Mouse (Mus musculus) liver, embryonic 12.5 days (tissue): ENCODE data around the gene Senp3. TPM values are rescaled to one million over a fixed set of nuclear protein-coding genes. Genes with fewer than 3 reads are reported as not detected.
A peak's percentile ranks its signal among the peaks of the same experiment; 100 is the strongest.
"Not testable (repeated sequence)": the region's sequence is repeated elsewhere in the genome, so short reads cannot be mapped to it uniquely, and the experiment has no call there.

Experiments used
- ATAC-seq: fragments of 200-750 bp; cut with Nextera tagmentation; 2 replicates; pipeline ENCODE4 v1.8.0; 2017; ENCODE audit warnings: moderate number of reproducible peaks, mild to moderate bottlenecking, moderate library complexity
- H3K27ac ChIP-seq: fragments of 300-500 bp; sonication (generic); 2 replicates; pipeline ENCODE4 v1.5.1; 2016; ENCODE audit warnings: mild to moderate bottlenecking
- H3K27me3 ChIP-seq: fragments of 300-500 bp; sonication (generic); replicated peaks from 2 replicates; pipeline ENCODE4 v1.6.1; 2016; ENCODE audit warnings: mild to moderate bottlenecking, moderate library complexity
- H3K36me3 ChIP-seq: fragments of 300-500 bp; sonication (generic); 2 replicates; pipeline ENCODE4 v1.6.1; 2016; ENCODE audit warnings: mild to moderate bottlenecking, moderate library complexity
- H3K4me1 ChIP-seq: fragments of 300-500 bp; sonication (generic); 2 replicates; pipeline ENCODE4 v1.6.1; 2016
- H3K4me2 ChIP-seq: fragments of 300-500 bp; sonication (generic); 2 replicates; pipeline ENCODE4 v1.6.1; 2016; ENCODE audit warnings: mild to moderate bottlenecking, moderate library complexity
- H3K4me3 ChIP-seq: fragments of 300-500 bp; sonication (generic); 2 replicates; pipeline ENCODE4 v1.5.1; 2016; ENCODE audit warnings: mild to moderate bottlenecking, moderate library complexity
- H3K9ac ChIP-seq: fragments of 300-500 bp; sonication (generic); 2 replicates; pipeline ENCODE4 v1.6.1; 2016; ENCODE audit warnings: mild to moderate bottlenecking, moderate library complexity
- H3K9me3 ChIP-seq: fragments of 300-500 bp; sonication (generic); replicated peaks from 2 replicates; pipeline ENCODE4 v1.6.1; 2016; ENCODE audit warnings: mild to moderate bottlenecking, moderate library complexity
- WGBS: fragments of 180-500 bp; shearing (Covaris S2); methylation state at CpG from one replicate; pipeline ENCODE4 v1.1.7; 2016; ENCODE audit not compliant: insufficient replicate concordance; 5-methylcytosine and 5-hydroxymethylcytosine counted together
- polyA plus RNA-seq: library from polyadenylated mRNA; unstranded; fragments of >200 nt; fragmentation: Nextera tagmentation; extraction: Ambion mirVana; gene quantifications from 2 replicates; pipeline ENCODE4 v1.2.1, GENCODE M21; 2016

Senp3 gene
- polyA plus RNA-seq, 1 experiment from 2014 or later, result 56.2 TPM

DNA sequence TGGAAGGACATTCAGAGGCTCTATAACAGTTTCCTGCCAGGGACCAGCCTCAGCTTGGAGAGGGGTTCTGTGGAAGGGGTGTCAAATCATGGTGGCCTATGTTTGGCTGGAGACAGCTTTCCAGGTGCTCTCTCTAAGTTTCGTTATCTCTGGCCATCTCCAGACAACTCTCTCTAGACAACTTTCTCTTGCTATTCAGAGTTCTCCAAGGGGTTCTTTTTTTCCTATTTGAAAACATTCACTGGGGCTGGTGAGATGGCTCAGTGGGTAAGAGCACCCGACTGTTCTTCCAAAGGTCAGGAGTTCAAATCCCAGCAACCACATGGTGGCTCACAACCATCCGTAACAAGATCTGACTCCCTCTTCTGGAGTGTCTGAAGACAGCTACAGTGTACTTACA lies 21.5 kb upstream of the Senp3 start:
- not testable (repeated sequence) for H3K4me3 ChIP-seq, H3K4me2 ChIP-seq, ATAC-seq, H3K36me3 ChIP-seq, H3K9ac ChIP-seq, H3K27ac ChIP-seq, H3K27me3 ChIP-seq, H3K9me3 ChIP-seq
- H3K4me1 ChIP-seq, result peaks cover 22% of the 10 kb centered on the region
- 66% methylated on average over 3 of the region's 3 CpGs for WGBS

DNA sequence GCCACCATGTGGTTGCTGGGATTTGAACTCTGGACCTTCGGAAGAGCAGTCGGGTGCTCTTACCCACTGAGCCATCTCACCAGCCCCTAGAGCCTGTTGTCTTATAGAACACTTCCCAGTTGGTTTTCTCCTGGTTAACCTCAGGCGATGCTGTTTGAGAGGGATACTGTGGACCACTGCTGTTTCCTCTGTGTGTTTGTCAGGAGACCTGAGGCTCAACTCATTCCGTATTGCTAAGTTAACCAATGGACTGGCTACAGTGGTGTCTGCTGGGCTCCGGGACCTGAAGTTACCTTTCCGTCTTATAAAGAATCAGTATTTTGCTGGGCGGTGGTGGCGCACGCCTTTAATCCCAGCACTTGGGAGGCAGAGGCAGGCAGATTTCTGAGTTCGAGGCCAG lies 21.0 kb upstream of the Senp3 start:
- ATAC-seq, H3K27me3 ChIP-seq, H3K27ac ChIP-seq, H3K4me2 ChIP-seq, H3K4me3 ChIP-seq, H3K9me3 ChIP-seq, H3K36me3 ChIP-seq, H3K9ac ChIP-seq: not testable (repeated sequence)
- peaks cover 22% of the 10 kb centered on the region for H3K4me1 ChIP-seq
- 86% methylated on average over 10 of the region's 10 CpGs for WGBS

- ATAC-seq, result no peak
- Histone ChIP-seq H3K9ac (no peak overlapping the region), H3K4me2 (0 out of 2 replicates have a peak overlapping the region, but pooled peaks have one; percentile 12), H3K36me3 (no peaks in the 10 kb centered on the region), H3K4me3 (no peak overlapping the region), H3K27ac (no peak overlapping the region), H3K9me3 (no peaks in the 10 kb centered on the region), H3K27me3 (peaks cover 13% of the 10 kb centered on the region), H3K4me1 (peaks cover 27% of the 10 kb centered on the region)
- 7% methylated on average over 1 of the region's 1 CpGs for WGBS
Measured at GRCm38 (mm10) chr11:69699595-69699994, 17.7 kb upstream of the Senp3 start.

DNA sequence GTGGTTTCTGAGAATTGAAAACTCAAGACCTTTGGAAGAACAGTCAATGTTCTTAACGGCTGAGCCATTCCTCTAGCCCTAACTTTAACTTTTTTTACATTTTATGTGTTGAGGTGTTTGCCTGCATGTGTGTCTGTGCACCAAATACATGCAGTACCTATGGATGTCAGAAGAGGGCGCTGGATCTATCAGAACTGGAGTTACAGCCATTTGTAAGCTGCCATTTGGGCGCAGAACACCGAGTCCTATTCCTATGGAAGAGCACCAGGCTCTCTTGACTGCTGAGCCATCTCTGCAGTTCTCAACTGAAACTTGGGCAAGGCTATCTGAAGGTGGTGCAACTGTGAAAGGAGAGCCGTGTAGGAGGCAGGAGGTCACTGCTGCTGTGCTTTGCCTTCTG lies 16.7 kb upstream of the Senp3 start:
- ATAC-seq, result no peak
- Histone ChIP-seq H3K9ac (no peak overlapping the region), H3K27ac (no peak overlapping the region), H3K4me2 (no peak overlapping the region), H3K4me1 (peaks cover 23% of the 10 kb centered on the region), H3K36me3 (no peaks in the 10 kb centered on the region), H3K9me3 (no peaks in the 10 kb centered on the region), H3K27me3 (peaks cover 15% of the 10 kb centered on the region), H3K4me3 (no peak overlapping the region)
- WGBS, result 61% methylated on average over 5 of the region's 5 CpGs

- H3K27ac ChIP-seq, result no peak overlapping the region
- no peak overlapping the region for H3K4me2 ChIP-seq
- H3K4me1 ChIP-seq, result peaks cover 31% of the 10 kb centered on the region
- no peak overlapping the region for H3K9ac ChIP-seq
- no peak for ATAC-seq
- H3K9me3 ChIP-seq, result no peaks in the 10 kb centered on the region
- no peaks in the 10 kb centered on the region for H3K36me3 ChIP-seq
- H3K27me3 ChIP-seq, result peaks cover 15% of the 10 kb centered on the region
- H3K4me3 ChIP-seq, result no peak overlapping the region
- 80% methylated on average over 3 of the region's 3 CpGs for WGBS
Measured at GRCm38 (mm10) chr11:69697396-69697795, 15.5 kb upstream of the Senp3 start.

GRCm38 (mm10) chr11:69695361-69696181 lies 13.7 kb upstream of the Senp3 start, which contains the start of the genes Tnfsf12 and Tnfsfm13:
TSS of gene Tnfsf12 (minus strand) at chr11:69695849.
TSS of gene Tnfsfm13 (minus strand) at chr11:69696098.
- Histone ChIP-seq H3K9ac (peak within 1 kb of the TSS; percentile 69), H3K27ac (peak within 1 kb of the TSS; percentile 34), H3K27me3 (peaks cover 15% of the 10 kb centered on the region), H3K36me3 (no peaks in the 10 kb centered on the region), H3K4me2 (peak within 1 kb of the TSS; percentile 78), H3K4me1 (peaks cover 35% of the 10 kb centered on the region), H3K9me3 (no peaks in the 10 kb centered on the region), H3K4me3 (peak within 1 kb of the TSS; percentile 56)
- ATAC-seq, result peak; percentile 49
- WGBS, result 10% methylated on average over 41 of the region's 41 CpGs

- Histone ChIP-seq H3K27me3 (peaks cover 15% of the 10 kb centered on the region), H3K9ac (peak overlapping the region; percentile 69; the same call in 1 of the 2 replicates), H3K36me3 (no peaks in the 10 kb centered on the region), H3K4me1 (peaks cover 34% of the 10 kb centered on the region), H3K4me2 (peak overlapping the region; percentile 78), H3K9me3 (no peaks in the 10 kb centered on the region), H3K27ac (0 out of 2 replicates have a peak overlapping the region, but pooled peaks have one; percentile 34), H3K4me3 (peak overlapping the region; percentile 56)
- no peak for ATAC-seq
- 45% methylated on average over 6 of the region's 6 CpGs for WGBS
Measured at GRCm38 (mm10) chr11:69695046-69695360, 13.1 kb upstream of the Senp3 start.

GRCm38 (mm10) chr11:69693421-69693965 lies 11.6 kb upstream of the Senp3 start:
- H3K4me2 ChIP-seq, result no peak overlapping the region
- no peak overlapping the region for H3K27ac ChIP-seq
- ATAC-seq, result no peak
- peaks cover 15% of the 10 kb centered on the region for H3K27me3 ChIP-seq
- no peak overlapping the region for H3K4me3 ChIP-seq
- 54% methylated on average over 11 of the region's 11 CpGs for WGBS
- no peak overlapping the region for H3K9ac ChIP-seq
- no peaks in the 10 kb centered on the region for H3K36me3 ChIP-seq
- no peaks in the 10 kb centered on the region for H3K9me3 ChIP-seq
- H3K4me1 ChIP-seq, result peaks cover 25% of the 10 kb centered on the region

GRCm38 (mm10) chr11:69692863-69693262 lies 11.0 kb upstream of the Senp3 start:
- 74% methylated on average over 6 of the region's 6 CpGs for WGBS
- H3K4me2 ChIP-seq, result no peak overlapping the region

GRCm38 (mm10) chr11:69692196-69692811 lies 10.4 kb upstream of the Senp3 start:
- peaks cover 25% of the 10 kb centered on the region for H3K4me1 ChIP-seq
- no peak for ATAC-seq
- no peak overlapping the region for H3K4me3 ChIP-seq
- H3K36me3 ChIP-seq, result no peaks in the 10 kb centered on the region
- no peak overlapping the region for H3K27ac ChIP-seq
- 32% methylated on average over 9 of the region's 9 CpGs for WGBS
- H3K9me3 ChIP-seq, result no peaks in the 10 kb centered on the region
- no peak overlapping the region for H3K4me2 ChIP-seq
- H3K27me3 ChIP-seq, result peaks cover 15% of the 10 kb centered on the region
- no peak overlapping the region for H3K9ac ChIP-seq

More at GRCm38 (mm10) chr11:69692863-69693262, 11.0 kb upstream of the Senp3 start:
- no peak for ATAC-seq
- no peaks in the 10 kb centered on the region for H3K36me3 ChIP-seq
- peaks cover 15% of the 10 kb centered on the region for H3K27me3 ChIP-seq
- no peak overlapping the region for H3K9ac ChIP-seq
- H3K4me1 ChIP-seq, result peaks cover 25% of the 10 kb centered on the region
- no peak overlapping the region for H3K27ac ChIP-seq
- no peaks in the 10 kb centered on the region for H3K9me3 ChIP-seq
- no peak overlapping the region for H3K4me3 ChIP-seq

GRCm38 (mm10) chr11:69689891-69690290 lies 8.0 kb upstream of the Senp3 start:
- Histone ChIP-seq H3K9ac (no peak overlapping the region), H3K36me3 (no peaks in the 10 kb centered on the region), H3K27me3 (peaks cover 8% of the 10 kb centered on the region), H3K4me3 (no peak overlapping the region), H3K4me2 (no peak overlapping the region), H3K27ac (no peak overlapping the region), H3K9me3 (no peaks in the 10 kb centered on the region), H3K4me1 (peaks cover 34% of the 10 kb centered on the region)
- 87% methylated on average over 1 of the region's 1 CpGs for WGBS
- no peak for ATAC-seq

DNA sequence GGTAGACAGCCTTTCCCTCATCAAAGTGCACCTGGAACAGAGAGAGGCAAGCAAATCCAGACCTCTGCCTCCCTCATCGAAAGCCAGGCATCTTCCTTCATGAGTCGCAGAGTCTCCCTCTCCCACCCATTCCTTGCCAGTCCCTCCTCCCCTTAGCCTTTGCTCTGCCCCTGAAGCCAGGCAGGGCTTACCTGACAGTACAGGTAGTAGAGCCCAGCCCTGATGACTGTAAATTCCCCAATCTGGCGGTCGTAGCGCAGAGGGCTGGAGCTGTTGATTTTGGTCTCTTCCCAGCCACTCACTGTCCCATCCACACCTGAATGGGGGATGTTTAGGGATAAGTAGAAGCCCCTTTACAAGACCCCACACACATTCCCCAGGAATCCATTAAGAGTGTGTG lies 5.2 kb upstream of the Senp3 start:
- Histone ChIP-seq H3K4me2 (no peak overlapping the region), H3K36me3 (no peaks in the 10 kb centered on the region), H3K4me3 (no peak overlapping the region), H3K9ac (no peak overlapping the region), H3K27me3 (peaks cover 3% of the 10 kb centered on the region; the same call in 1 of the 2 replicates), H3K9me3 (no peaks in the 10 kb centered on the region), H3K27ac (0 out of 2 replicates have a peak overlapping the region, but pooled peaks have one; percentile 2), H3K4me1 (peaks cover 28% of the 10 kb centered on the region)
- no peak for ATAC-seq
- WGBS, result 52% methylated on average over 5 of the region's 5 CpGs
